ENCODE assay signal across 14 mouse cellular contexts in the genomic region with DNA sequence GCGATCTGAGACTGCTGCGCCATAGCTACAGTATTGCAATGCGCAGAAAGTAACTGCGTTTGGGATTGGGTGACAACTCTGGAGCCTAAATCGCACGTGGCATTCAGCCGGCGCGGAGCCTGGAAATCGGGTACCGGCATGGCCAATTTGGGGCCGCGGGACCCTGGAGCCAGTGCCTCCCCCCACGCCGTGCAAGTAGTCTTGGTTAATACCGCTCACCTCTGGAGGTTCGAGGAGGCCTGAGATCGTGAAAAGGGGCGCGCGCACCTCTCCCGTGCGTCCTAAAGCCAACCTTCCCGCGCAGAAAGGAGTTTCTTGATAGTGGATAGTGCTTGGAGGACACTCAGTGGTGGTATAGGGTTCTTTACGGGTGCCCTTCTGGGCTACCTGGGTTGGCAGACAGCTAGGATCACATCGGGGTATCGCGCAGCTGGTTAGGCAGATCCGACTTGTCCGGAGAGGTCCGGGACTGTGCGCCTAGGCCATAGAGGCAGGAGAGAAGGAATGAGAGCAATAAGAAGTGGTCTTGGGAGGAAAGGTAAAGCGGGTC. TPM values are rescaled to one million over a fixed set of nuclear protein-coding genes. Genes with fewer than 3 reads are reported as not detected.
A peak's percentile ranks its signal among the peaks of the same experiment; 100 is the strongest.
DNase-seq lines count a peak whose midpoint lies in the region; ATAC-seq lines count a peak whose summit lies in the region.
"Had no signal": no experiment of that assay in that cellular context is flagged by ENCODE, and none has a peak within 500 bp of the region (broad histone marks: within the 10 kb centered on the region; RNA-seq: fewer than 3 reads in every experiment).

No protein-coding gene starts in this region.

- no peak for DNase-seq in heart, adult 8-10 months (ENCODE audit: low spot score)
- peak; percentile 42 for DNase-seq in embryonic facial prominence, embryonic 10.5 days (ENCODE audit: low spot score)
- DNase-seq in c-Kit-positive CD71-positive TER-119-positive erythroid progenitor cells, embryonic 14.5 days (ENCODE audit: low spot score) = no peak
- DNase-seq in layer of hippocampus, adult 9-10 months (ENCODE audit: low spot score) = no peak
- DNase-seq in urinary bladder, postnatal 25 days (ENCODE audit: low spot score) = no peak
- DNase-seq: adrenal gland, adult 8-10 months; cerebellum, adult 9-10 months; kidney, adult 2 months; lung, adult 2 months; retina, postnatal 1 day; thymus, adult 18-20 months had no signal

- no peak for ATAC-seq in heart, embryonic 16.5 days (replicated peaks; ENCODE audit: extremely low read depth, insufficient read depth, low FRiP score)
- no peak for ATAC-seq in hindbrain, embryonic 15.5 days (ENCODE audit: low FRiP score, low read depth)
- no peak for ATAC-seq in midbrain, embryonic 15.5 days (replicated peaks)

- H3K27ac ChIP-seq in heart, embryonic 16.5 days (ENCODE audit: low read length) = no peak overlapping the region
- H3K27ac ChIP-seq in embryonic facial prominence, embryonic 10.5 days (replicated peaks) = no peak overlapping the region
- H3K27ac ChIP-seq in hindbrain, embryonic 15.5 days (replicated peaks) = no peak overlapping the region
- no peak overlapping the region for H3K27ac ChIP-seq in midbrain, embryonic 15.5 days

- peak overlapping the region; percentile 2; the same call in 1 of the 2 replicates for H3K4me3 ChIP-seq in heart, embryonic 16.5 days (ENCODE audit: low read length)
- H3K4me3 ChIP-seq in embryonic facial prominence, embryonic 10.5 days = peak overlapping the region; percentile 55
- peak overlapping the region; percentile 28 for H3K4me3 ChIP-seq in hindbrain, embryonic 15.5 days
- peak overlapping the region; percentile 28; the same call in 1 of the 2 replicates for H3K4me3 ChIP-seq in midbrain, embryonic 15.5 days

- H3K4me1 ChIP-seq in heart, embryonic 16.5 days (ENCODE audit: control insufficient read depth, insufficient read depth, low read length) = no peaks in the 10 kb centered on the region
- peaks cover 27% of the 10 kb centered on the region for H3K4me1 ChIP-seq in embryonic facial prominence, embryonic 10.5 days
- peaks cover 31% of the 10 kb centered on the region for H3K4me1 ChIP-seq in hindbrain, embryonic 15.5 days (replicated peaks)
- peaks cover 30% of the 10 kb centered on the region for H3K4me1 ChIP-seq in midbrain, embryonic 15.5 days

- peaks cover 21% of the 10 kb centered on the region for H3K9me3 ChIP-seq in heart, embryonic 16.5 days (replicated peaks; ENCODE audit: control insufficient read depth, low read length)
- peaks cover 39% of the 10 kb centered on the region for H3K9me3 ChIP-seq in embryonic facial prominence, embryonic 10.5 days
- peaks cover 11% of the 10 kb centered on the region for H3K9me3 ChIP-seq in hindbrain, embryonic 15.5 days
- peaks cover 10% of the 10 kb centered on the region; the same call in 1 of the 2 replicates for H3K9me3 ChIP-seq in midbrain, embryonic 15.5 days

- no peak overlapping the region for H3K9ac ChIP-seq in heart, embryonic 16.5 days (ENCODE audit: low read length)
- no peak overlapping the region for H3K9ac ChIP-seq in hindbrain, embryonic 15.5 days
- H3K9ac ChIP-seq in midbrain, embryonic 15.5 days = no peak overlapping the region

- H3K4me2 ChIP-seq in heart, embryonic 16.5 days (ENCODE audit: low read depth, low read length) = no peak overlapping the region
- H3K4me2 ChIP-seq in hindbrain, embryonic 15.5 days = 0 out of 2 replicates have a peak overlapping the region, but pooled peaks have one; percentile 54
- no peak overlapping the region for H3K4me2 ChIP-seq in midbrain, embryonic 15.5 days

- WGBS in heart, embryonic 16.5 days = 54% methylated on average over 34 of the region's 34 CpGs
- 52% methylated on average over 34 of the region's 34 CpGs for WGBS in embryonic facial prominence, embryonic 10.5 days
- 49% methylated on average over 34 of the region's 34 CpGs for WGBS in hindbrain, embryonic 15.5 days
- 45% methylated on average over 34 of the region's 34 CpGs for WGBS in midbrain, embryonic 15.5 days

- peaks cover 48% of the 10 kb centered on the region for H3K36me3 ChIP-seq in heart, embryonic 16.5 days (ENCODE audit: control insufficient read depth, insufficient read depth)
- peaks cover 99% of the 10 kb centered on the region for H3K36me3 ChIP-seq in embryonic facial prominence, embryonic 10.5 days (replicated peaks)
- peaks cover 29% of the 10 kb centered on the region for H3K36me3 ChIP-seq in hindbrain, embryonic 15.5 days
- H3K36me3 ChIP-seq in midbrain, embryonic 15.5 days (replicated peaks) = peaks cover 29% of the 10 kb centered on the region

- H3K27me3 ChIP-seq in heart, embryonic 16.5 days (ENCODE audit: control insufficient read depth, insufficient read depth, low read length) = peaks cover 38% of the 10 kb centered on the region
- peaks cover 68% of the 10 kb centered on the region for H3K27me3 ChIP-seq in embryonic facial prominence, embryonic 10.5 days (replicated peaks; ENCODE audit: low read depth, poor library complexity, severe bottlenecking)
- H3K27me3 ChIP-seq in hindbrain, embryonic 15.5 days = peaks cover 35% of the 10 kb centered on the region
- peaks cover 47% of the 10 kb centered on the region for H3K27me3 ChIP-seq in midbrain, embryonic 15.5 days (replicated peaks)

RNA-seq across cellular contexts. Expression of a gene that starts 1.9 kb away (rescaled TPM):
- polyA plus RNA-seq in heart, embryonic 16.5 days (2015; fragmentation: Nextera tagmentation; extraction: Ambion mirVana) = 1,284 and 1,464 TPM in 2 replicates
- 1,000 to 10,000 TPM; 1,172 to 1,307 (median 1,221) TPM for total RNA-seq in heart, adult 8-10 months (2022)
- polyA plus RNA-seq in embryonic facial prominence, embryonic 10.5 days (2016; fragmentation: Nextera tagmentation; extraction: Ambion mirVana) = 1,270 and 1,303 TPM in 2 replicates
- polyA plus RNA-seq in hindbrain, embryonic 15.5 days (2015; fragmentation: Nextera tagmentation; extraction: Ambion mirVana) = 1,606 and 1,659 TPM in 2 replicates
- 1,362 and 1,368 TPM in 2 replicates for polyA plus RNA-seq in midbrain, embryonic 15.5 days (2015; fragmentation: Nextera tagmentation; extraction: Ambion mirVana)

Comparison
In these comparisons a context has a peak if more than half of its experiments do, and no peak if none do; other contexts are left out.
1. H3K4me3 ChIP-seq: peak in every context shown above with its lines; median percentile 55 in embryonic facial prominence, embryonic 10.5 days; 28 in hindbrain, embryonic 15.5 days; 28 in midbrain, embryonic 15.5 days; 2 in heart, embryonic 16.5 days.